Mouse (Mus musculus) megakaryocyte, adult 5-6 weeks (primary cell): ENCODE results near the gene Smoc2. TPM values are rescaled to one million over a fixed set of nuclear protein-coding genes. Genes with fewer than 3 reads are reported as not detected.

Experiments
- ATAC-seq: 2 replicates; pipeline ENCODE4 v1.8.0; 2016; ENCODE audit warnings: mild to moderate bottlenecking, inconsistent platforms; ENCODE audit not compliant: poor library complexity, severe bottlenecking
- total RNA-seq, 2 experiments: library from RNA; stranded (forward) in 1 of 2; stranded (reverse) in 1 of 2; fragments of 153-499, 151-499 nt in 1 of 2; fragments of 221-1000, 200-1000 nt in 1 of 2; gene quantifications; 2 replicates each; pipeline versions ENCODE4 v1.2.3 to v1.2.4; 2015 to 2017

Smoc2 gene
- total RNA-seq, 2 experiments from 2014 or later = not detected

DNA sequence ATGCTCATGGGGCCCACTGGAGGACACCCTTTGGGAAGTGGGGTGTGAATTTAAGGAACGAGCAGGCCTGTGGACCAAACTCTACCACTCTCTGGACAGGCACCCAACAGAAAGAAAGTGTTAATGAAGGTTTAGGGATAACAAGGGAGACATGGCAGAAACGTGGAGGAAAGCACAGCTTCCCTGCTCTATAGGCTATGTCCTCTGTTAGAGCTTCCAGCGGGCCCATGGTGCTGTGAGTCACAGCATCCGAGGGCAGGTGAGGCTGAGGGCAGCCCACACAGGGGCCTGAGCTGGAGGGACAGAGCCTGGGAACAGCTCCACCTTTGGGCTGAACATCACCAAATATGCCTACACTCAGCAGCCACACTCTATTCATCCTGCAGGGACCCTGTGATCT lies 66.2 kb downstream of the Smoc2 start:
- ATAC-seq = no peak

DNA sequence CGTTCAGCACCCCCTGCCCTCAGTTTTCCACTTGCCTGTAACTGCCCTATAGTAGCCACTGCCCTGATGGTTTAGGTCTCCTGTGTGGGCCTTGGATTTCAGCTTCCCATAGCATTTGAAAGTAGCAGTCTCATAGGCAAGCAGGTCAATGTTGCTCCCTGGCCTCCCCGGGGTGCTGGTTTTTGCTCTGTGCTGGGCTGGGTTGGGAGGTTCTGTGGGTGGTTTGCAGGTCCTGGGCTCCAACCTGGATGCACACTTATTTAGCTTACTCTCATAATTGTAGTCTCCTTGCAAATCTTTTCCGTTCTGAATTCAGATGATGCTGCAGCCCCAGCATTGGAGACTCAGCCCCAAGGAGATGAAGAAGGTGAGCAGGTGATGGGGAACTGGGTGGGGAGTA lies 67.6 kb downstream of the Smoc2 start:
- ATAC-seq = no peak

DNA sequence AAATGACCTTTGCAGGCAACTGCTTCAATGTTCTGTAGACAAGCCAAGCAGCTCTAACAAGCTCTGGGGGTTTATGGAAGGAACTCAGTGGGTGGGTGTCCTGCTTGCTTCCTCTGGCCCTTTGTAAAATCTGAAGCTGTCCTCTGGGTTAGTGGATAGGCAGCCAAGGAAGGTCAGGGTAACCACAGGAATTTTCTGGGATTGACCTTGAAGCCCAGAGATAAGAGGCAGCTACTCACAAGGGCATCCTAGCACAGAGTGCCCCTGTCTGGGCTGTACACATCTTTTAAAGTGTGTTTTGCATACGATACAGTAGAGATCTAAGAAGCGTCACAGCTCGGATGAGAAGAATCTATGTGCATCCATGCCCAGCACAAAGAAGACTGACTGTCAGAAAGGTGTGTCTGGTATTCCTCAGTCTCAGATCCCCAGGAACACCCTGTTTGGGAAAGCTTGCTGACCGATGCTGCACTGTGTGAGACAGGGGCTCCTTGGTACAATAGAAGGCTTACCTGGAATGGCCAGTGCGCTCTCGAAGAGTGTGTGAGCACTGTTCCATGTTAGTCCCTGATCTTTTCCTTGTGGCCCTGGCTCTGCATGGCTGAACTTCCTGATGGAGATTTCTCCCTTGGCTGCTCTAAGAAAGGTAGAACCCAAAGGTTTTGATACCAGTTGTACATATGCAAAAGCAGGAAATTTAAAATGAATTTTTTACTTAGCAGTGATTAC lies 69.9 kb downstream of the Smoc2 start:
- no peak for ATAC-seq

DNA sequence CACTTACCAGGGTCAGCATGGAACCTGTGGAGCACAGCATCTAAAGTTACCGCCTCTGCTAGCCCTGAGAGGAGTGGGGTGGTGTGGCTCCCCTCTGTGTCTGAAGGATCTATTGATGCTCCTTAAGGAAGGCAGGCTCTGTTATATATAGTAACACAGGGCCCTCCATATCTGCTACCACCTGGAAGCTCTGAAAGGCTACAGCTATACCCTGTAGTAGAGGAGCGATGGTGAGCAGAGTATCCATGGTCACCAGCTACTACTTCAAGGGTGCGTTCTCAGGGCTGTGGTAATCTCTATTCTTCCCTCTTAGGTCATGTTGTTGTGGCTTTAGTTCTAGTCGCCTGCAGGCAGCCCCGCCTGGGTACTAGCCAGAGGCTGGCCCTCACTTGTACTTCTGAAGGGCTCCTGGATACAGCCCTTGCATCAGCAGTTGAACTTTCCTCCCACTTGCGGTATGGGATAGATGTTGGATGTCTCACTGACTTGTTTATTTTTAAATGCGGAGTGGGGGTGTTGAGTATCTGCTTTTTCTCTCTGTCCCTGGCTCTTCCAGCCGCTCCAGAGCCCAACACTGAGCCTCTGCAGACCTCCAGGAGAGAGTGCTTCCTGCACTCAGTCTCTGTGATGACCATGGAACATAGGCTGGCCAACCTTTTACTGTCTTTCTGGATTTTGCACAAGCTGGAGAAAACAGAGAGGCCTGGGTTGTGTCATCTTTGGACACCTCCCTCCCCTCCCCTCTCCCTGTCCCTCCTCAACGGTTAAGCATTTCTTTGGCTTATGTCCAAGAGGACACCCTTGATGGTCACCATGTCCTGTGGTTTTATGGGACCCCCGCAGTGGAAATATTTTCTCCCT lies 74.1 kb downstream of the Smoc2 start:
- ATAC-seq = no peak

DNA sequence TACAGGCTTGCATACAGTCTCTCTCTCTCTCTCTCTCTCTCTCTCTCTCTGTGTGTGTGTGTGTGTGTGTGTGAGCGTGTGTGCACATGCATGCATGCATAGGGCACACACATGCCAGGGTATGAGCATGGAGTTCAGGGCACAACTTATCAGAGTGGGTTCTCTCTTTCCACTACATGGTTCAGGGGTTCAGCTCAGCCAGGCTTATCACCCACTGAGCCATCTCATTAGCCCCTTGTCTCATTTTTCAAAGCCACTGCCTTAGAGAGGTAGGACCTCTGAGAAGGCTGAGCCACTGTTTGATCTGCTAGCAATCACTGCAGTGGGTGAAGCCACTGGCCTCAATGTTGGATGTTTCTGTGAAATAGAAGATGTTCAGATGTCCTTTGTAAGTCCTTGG lies 82.2 kb downstream of the Smoc2 start:
- ATAC-seq = no peak

DNA sequence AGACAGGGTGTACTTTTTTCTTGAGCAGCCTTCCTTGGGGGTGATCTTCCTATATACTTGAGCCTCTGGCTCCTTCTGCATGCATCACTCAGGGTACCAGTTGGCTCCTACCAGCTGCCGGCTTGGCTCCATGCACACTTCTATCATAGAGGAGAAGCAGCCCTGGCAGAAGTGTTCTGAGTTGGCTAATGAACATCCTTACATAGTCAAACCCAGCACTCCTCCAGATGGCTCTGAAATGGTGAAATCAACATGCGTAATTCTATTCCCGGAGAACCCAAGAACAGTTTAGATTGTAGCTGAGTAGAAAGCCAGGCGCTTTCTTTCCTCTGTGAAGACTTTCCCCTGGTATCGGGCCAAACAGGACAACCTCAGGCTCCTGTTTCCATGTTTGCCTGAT lies 91.2 kb downstream of the Smoc2 start:
- ATAC-seq = no peak

DNA sequence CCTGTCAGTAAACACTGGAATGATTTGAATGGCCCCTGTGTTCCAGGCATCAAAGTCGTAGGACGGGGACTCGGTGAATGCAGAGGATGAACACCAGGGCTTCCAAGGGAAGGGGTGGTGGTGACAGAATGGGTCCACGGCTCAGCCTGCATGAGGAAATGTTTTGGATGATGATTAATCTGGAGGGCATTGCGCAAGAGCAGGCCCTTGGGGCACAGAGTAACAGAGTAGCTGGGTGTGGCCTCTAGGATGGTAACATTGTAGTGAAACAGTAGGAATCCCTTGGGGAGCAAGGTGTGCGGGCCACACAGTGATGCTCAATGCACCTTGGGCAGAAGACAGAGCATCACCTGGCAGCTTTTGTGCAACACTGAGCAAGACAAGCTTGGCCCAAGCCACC lies 92.3 kb downstream of the Smoc2 start:
- ATAC-seq = no peak

DNA sequence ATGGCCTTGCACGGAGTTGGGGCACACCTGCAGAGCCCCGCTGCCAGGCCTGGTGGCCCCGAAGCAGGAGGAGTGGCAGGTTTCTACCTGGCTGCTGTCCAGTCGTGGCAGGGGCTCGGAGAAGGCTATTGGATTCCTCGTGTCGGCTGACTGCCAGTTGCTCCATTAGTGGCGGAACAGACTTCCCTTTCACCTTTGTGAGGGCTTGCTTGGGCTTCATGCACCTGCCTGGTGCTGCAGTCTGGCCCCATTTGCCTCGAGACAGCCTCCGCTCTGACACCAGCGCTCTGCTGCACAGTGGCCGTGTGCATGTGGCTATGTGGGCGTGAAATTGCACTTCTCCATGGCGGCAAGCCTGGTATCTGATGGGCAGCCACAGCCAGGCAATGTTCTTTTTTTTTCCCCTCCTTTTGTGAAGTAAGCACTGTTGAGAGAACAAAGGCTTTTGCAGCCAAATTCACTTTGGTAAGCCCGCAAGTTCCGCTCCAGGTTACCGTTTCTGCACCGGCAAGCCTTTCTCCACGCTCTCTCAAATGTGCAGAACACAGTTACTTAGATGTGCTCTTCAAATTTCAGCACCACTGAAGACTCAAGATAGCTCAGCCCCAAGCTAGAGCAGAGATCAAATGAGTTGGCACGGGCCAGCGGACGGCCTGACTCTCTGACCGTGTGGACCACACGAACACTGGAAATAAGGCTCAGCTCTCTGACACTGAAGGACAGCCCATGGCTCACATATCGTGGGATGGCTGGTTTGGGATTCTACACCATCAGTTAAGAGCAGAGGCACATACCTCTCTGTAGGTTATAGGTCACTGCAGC lies 93.2 kb downstream of the Smoc2 start:
- ATAC-seq = no peak

DNA sequence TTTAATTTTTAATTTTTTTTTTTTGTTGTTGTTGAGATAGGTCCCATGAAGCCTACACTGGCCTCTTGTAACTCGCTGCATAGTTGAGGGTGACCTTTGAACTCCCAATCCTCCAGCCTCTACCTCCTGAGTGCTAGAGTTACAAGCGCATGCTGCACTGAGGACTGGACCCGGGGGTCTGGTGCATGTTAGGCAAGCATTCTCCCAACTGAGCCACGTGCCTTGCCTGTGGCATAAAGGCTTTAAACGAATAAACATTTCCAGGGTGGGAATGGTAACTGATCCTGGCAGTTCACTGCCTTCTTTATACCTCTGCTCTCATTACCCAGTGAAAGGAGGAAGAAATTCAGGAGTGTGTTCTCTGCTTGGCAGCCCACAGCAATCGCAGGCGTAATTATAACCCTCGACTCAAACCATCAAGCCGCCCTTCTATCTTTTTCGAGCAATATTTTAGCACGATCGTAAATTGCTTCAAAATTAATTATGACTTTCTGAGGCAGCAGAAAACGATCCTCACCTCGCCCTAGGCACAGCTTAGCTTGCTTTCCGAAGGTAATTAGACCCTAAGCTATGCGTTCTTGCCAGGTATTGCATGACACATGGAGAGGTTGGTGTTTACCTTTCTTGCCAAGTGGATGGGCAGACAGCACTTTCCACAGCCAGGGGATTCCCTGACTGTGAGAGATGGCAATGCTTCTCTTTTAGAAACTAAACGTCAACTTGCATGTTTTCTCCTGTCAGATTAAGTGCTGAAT lies 99.6 kb downstream of the Smoc2 start:
- no peak for ATAC-seq

DNA sequence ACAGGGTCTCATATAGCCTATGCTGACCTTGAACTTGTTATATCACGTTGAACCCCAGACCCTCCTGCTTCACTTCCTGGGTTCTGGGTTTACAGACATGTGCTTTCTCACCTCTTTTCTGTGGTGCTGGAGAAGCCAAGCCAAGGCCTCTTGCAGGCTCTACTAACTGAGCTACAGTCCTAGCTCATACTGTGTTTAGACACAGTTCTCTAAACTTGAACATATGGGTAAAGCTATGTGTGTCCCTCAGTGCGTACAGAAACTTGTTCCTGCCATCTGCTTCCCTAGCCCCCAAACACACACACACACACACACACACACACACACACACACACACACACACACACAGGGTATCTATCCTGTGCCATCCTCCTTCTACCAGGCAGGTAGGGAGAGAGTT lies 100.2 kb downstream of the Smoc2 start:
- ATAC-seq = no peak

DNA sequence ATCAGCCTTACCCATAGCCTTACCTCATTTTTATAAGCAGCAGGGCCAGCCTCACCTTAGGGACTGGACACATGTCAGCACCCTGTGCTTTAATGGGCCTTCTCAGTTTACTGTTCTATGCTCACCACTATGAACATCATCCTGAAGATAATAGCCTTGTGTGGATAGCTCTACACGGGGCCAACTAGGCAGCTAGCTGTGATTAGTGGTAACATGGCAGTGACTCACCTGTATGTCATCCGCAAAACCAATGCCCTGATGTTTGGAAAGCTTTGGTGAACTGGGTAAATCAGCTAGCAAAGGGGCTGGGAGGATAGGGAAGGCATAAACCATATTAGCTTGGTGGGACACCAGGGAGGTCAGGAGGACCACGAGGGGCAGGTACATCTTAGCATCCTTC lies 100.7 kb downstream of the Smoc2 start:
- no peak for ATAC-seq

DNA sequence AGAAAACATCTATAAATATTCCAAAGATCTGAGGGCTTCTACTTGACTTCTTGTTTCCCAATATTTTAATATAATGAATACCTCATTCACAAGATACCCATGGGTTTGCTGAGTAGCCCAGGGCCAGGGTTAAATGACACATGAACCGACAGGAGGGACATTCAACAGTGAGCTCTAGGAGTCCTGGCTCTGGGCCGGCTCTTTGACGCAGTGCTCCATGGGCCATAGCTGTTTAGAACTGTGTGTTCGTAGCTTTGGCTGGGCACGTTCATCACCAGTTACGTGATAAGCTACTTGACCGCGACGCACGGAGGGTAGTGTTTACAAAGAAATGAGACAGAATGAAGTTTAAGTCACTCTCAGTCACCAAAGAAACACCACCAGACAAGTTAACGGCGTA lies 101.2 kb downstream of the Smoc2 start:
- no peak for ATAC-seq

DNA sequence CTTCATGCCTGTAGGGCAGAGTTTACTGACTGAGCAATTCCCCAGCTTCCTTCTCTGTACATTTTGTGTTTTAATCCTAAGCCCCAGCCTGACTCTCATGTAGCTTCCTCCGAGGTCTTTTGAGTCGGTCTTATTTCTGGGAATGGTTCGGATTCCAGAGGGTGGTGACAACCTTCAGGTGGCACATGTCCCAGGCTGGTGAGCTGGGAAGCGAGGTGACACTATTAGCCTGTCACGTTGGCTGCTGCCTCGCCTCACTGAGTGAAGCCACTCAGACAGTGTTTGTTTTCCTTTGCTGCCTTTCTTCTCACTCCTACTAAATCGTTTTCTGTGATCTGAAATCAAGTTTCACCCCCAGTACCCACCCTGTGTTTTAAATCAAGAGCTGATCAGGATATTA lies 102.2 kb downstream of the Smoc2 start:
- no peak for ATAC-seq

DNA sequence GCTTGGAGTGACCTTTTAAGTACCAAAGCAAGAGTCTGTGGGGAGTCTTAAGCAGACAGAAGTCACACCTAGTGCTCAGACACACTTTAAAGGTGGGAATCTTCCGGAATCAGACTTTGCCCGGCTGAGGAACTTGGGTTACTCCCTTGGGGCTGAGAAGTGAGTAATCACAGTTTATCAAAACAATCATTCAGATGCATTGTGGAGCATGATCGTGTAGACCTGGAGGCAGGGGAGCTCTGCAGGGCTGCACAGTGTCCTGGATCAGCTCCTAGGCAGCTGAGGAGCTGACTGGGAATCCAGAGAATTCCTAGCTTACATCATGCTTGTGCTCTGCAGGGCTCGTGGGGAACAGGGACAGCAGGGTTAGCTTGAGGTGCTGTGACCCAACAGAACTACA lies 104.7 kb downstream of the Smoc2 start:
- ATAC-seq = no peak

DNA sequence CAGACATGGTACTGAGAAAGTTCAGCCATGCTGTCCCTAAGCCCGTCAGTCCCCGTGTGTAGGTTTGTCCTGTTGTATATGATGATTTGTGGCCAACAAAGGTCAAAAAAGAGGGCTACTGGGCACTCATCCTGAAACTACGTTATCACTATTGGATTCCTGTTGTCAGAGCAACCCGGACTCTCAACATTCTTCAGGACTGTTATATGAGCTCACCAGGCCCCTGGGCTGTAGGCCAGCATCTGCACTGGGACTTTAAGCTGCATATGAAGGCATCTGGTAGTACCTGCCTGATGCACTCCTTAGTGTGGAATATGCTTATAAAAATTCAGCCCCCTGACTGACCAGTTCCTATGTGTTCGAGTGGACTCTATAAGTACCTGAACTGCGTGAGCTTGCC lies 105.7 kb downstream of the Smoc2 start:
- ATAC-seq = no peak

DNA sequence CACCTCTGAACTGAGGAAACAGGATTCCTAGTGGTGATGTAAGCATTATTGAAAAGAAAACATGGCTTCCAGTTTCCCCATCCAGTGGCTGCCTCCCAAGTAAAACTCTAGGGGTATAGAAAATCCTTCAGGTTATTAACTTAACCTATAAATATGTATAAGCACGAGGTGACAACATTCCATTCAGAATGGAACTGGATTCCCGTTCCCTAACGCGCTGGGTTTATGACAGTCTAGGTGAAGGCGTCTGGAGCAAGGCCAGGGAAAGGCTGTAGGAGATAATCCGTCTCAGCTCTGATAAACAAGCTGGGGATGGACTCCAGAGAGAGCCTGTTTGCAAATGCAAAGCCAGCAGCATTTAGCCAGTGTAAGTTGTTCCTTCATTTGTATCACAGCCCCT lies 108.0 kb downstream of the Smoc2 start:
- no peak for ATAC-seq

DNA sequence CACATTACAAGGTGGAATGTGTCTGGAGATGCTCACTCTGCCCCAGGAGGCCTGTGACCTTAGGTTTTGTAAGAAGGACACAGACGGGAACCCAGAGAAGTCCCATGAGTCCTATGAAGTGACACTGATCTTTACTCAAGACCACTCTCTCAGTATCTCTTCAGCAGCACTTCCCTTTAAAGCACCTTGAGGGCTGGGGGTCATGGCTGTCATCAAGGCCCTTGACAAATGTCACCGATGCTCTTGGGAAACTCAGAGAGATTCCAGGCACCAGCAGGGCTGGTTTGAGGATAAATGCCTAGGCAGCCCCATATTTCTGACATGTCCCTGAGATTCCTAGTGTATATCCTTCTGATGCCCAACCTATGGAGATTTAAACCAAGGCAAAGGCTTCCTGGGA lies 113.1 kb downstream of the Smoc2 start:
- no peak for ATAC-seq

DNA sequence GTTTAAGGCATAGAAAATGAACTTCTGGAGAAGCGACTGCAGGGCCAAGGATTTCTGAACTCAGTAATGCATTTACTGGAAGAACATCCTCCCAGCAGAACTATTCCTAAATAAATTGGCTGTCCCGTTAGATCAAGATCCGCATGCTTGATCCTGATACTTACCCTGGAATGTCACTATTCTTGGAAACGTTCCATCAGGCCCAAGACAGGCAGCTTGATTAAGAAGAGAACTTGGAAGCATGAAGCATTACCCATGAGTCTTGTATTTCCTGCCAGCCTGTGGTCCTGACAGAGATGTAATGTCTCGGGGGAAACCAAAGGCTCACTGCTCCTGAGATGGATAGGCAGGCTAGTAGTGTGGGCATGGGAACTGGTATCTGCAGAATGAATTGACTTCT lies 115.6 kb downstream of the Smoc2 start:
- ATAC-seq = no peak

DNA sequence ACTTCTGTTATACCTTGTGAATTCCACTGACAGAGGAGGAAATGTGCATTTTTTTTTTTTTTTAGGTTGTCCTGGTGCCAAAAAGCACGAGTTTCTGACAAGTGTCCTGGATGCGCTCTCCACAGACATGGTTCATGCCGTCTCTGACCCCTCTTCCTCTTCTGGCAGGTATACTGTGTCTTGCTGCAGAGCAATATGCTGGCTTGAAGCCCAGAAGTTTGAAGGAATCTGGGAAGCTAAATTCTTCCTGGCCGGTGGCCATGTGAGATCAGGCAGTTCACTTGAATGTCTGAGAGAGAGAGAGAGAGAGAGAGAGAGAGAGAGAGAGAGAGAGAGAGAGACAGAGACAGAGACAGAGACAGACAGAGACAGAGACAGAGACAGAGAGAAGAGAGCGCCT lies 118.2 kb downstream of the Smoc2 start:
- no peak for ATAC-seq

DNA sequence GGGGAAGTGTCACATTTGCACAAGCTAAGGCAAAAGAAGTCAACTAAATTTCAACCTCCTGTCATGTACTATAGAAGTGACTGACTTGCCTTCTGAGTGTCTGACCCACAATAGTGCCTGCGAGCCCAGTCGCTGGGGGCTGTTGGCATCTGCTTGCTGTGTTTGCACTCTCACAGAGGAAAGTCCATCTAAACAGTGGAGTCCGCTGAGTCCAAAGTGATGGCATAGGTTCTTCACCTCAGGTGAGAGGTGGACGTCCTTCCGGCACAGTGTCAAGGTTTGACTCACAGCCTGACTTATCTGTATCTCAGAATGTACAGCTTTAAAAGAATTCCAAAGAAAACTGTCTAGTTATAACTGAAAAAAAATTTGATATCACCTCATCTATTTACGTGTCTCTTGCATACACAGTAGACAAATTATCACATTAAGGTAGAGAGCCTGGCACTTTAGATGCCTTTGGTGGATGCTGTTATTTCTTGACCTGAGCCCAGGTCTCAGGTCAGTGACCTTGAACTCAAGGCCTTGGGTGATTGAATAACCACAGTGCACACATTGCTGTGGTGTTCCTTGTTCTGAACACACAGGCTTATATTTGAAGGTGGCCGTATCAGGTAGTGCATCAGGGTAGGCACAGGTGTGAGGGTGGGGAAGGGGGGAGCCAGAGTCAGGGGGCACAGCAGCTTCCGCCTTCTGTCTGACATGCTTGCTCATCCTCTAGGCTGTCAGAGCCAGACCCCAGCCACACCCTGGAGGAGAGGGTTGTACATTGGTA lies 119.5 kb downstream of the Smoc2 start:
- ATAC-seq = no peak
